Mouse (Mus musculus): ENCODE results near the gene Plscr2. TPM values are rescaled to one million over a fixed set of nuclear protein-coding genes. Genes with fewer than 3 reads are reported as not detected.
"Not testable (repeated sequence)": the region's sequence is repeated elsewhere in the genome, so short reads cannot be mapped to it uniquely, and the experiment has no call there.

Gene Plscr2
- total RNA-seq, 2 experiments from 2014 or later = 1.8 to 2.9 TPM

DNA sequence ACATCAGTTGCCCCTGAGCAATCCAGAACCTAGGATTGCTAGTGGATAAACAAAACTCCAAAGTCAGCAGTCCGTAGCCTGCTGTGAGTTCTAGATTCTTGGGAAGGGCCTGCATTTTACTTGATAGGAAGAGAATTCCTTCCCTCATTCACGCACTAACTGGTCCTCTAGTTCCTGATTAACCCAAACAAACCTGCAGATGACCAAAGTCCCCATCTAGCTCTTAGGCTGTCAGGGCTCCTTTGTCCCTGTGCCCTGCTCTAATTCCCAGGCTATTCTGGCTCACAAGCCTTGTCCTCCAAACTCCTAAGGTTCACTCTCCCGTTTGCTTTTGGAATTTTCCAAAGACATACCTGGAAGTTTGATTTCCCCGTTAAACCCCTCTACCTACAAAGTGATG is 2.8 kb upstream of the Plscr2 start:
- no peak for DNase-seq (ENCODE audit: low spot score in 2 of 2)

DNA sequence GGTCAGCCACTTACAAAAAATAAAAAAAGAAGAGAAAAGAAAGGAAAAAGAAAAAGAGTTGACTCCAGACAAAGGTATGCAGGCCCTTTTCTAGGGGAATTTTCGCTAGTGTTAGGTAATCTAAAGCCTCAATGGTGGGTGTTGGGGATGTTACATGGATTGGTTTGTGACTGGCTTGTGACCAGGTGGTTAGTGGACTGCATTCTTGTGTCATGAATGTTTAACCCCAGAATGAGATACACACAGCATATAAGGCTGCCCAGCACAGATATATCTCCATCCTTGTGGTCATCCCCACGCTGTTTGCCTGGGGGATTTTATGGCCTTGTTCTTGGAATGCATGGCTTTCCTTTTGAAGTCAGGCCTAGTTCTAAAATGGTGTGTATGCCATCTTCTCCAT is 2.1 kb upstream of the Plscr2 start:
- no peak for DNase-seq (ENCODE audit: low spot score in 2 of 2)

- DNase-seq (ENCODE audit: low spot score in 2 of 2) = no peak
These were observed 1.2 kb upstream of the Plscr2 start for GRCm38 (mm10) chr9:92273956-92274762.

GRCm38 (mm10) chr9:92276360-92276759 is 958 bp downstream of the Plscr2 start:
- DNase-seq (ENCODE audit: low spot score in 2 of 2) = no peak

GRCm38 (mm10) chr9:92280048-92280447 is 4.6 kb downstream of the Plscr2 start:
- no peak for DNase-seq (ENCODE audit: low spot score in 2 of 2)

GRCm38 (mm10) chr9:92282563-92283171 is 7.3 kb downstream of the Plscr2 start:
- DNase-seq (ENCODE audit: low spot score in 2 of 2) = no peak

DNA sequence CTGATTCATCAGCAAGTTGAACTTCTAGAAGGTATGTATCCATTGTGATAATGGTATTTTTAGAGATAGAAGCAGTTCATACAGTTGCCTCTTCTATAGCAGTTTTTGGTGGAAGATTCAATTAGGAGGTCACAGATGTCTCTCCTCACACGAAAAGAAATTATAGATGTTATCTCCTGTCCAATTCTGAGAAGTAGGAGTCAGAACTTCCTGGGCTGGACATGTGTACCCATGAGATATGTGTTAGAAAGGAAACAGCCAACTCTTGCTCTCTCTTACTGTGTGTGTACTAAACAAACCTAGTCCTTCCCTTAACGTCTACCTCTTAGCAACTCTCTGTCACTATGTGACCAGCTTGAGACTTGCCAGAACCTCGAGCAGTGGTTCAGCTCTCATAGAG is 14.3 kb downstream of the Plscr2 start:
- DNase-seq (ENCODE audit: low spot score in 2 of 2) = no peak

DNA sequence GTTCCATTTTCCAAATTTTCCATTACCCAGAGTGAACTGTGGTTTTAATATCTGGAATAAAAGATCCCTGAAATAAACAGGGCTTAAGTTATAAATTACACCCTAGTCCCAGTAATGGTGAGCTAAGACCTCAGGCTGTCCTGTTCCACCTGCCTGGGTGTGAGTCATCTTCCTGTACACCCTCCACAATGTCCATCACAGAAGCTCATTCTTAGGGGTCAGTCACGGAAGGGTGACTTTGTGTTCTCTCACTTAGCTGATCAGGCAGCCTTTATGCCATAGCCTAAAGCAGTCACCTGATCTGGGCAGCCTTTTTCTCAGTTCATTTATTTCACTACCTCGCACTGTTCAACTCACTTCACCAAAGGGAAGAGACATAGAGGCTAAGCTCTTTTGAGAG is 16.8 kb downstream of the Plscr2 start:
- DNase-seq (ENCODE audit: low spot score in 2 of 2) = no peak

DNA sequence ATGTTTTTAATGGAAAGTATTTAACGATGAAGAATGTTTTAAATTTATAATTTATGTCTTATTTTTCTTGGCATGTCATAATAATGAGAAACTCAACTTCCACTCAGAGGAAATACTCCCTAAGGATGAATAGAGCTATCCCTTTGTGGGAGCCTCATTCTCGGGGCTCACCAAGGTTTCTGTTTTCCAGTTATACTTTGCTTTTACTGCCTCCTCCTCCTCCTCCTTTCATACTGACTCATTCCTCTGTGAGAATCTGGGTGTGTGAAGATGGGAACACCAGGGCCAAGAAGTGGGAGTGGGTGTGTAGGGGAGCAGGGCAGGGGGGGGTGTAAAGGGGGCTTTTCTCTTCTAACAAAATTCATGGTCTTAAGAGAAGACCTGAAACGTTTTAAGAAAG is 17.5 kb downstream of the Plscr2 start:
- no peak for DNase-seq (ENCODE audit: low spot score in 2 of 2)

DNA sequence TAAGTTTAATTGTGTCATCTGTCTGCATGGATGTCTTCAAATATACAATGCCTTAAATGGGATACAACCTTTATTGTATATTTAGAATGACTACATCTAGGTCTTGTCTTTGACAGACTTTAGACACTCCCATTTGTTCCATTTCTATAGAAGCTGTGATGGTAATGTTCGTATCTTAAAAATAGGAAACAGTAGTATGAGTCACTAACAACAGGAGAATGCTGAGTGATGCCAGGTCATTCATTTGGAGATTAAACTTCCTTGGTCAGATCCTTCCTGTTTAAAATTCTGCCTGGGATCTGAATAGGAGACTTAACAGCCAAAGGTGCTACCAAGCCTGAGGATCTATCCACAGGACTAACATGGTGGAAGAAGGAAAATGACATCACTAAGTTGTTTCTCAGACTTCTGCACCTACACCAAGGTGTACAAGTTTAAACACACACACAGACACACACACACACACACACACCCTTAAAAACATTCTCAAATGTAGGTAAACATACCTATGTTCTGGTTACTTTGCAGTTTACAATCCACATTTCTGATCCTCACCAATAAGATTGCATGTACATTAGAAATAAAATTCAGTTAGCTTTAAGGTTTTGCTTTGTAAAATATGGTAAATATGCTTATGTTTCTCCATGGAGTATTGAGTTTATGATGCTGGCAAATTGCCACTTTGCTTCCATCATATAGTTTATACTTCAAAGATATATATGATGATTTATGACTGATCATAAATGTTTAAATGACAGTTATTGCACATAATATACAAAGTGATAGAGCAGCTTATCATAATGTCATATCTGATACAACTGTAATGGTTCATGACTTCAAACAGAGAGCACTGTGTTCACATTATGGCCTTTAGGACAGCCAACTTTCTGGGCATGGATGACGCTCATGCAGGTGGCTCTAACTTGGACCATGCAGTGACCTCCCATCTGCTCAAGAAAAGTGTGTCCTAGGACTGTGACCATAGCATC is 18.5 kb downstream of the Plscr2 start:
- DNase-seq (ENCODE audit: low spot score in 2 of 2) = no peak

GRCm38 (mm10) chr9:92298288-92298687 is 22.9 kb downstream of the Plscr2 start:
- DNase-seq (ENCODE audit: low spot score in 2 of 2) = no peak

GRCm38 (mm10) chr9:92301213-92301612 is 25.8 kb downstream of the Plscr2 start:
- no peak for DNase-seq (ENCODE audit: low spot score in 2 of 2)

DNA sequence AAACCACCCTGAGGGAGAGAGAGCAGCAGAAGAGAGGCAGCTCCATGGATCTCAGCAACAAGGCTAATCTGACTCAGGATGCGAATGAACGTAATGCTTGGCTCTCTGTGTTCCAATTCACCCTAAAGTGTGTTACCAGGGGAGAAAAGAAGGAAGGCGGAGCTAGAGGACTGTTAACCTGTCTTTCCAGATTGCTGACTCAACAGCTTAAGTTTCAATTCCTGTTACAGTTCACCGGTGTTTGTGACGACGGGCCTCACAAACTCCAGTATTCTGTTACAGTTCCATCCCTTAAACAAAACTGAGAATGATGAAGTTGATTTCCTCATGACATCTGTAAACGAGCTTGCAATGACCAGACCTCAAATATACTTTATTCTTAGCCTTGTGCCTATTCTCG is 29.7 kb downstream of the Plscr2 start:
- no peak for DNase-seq (ENCODE audit: low spot score in 2 of 2)

- no peak for DNase-seq (ENCODE audit: low spot score in 2 of 2)
These were observed 30.3 kb downstream of the Plscr2 start for GRCm38 (mm10) chr9:92305620-92306220.

GRCm38 (mm10) chr9:92309077-92309476 is 33.7 kb downstream of the Plscr2 start, which contains the start of gene 1700057G04Rik:
Gene 1700057G04Rik (plus strand): TSS chr9:92309377.
- no peak for DNase-seq (ENCODE audit: low spot score in 2 of 2)

DNA sequence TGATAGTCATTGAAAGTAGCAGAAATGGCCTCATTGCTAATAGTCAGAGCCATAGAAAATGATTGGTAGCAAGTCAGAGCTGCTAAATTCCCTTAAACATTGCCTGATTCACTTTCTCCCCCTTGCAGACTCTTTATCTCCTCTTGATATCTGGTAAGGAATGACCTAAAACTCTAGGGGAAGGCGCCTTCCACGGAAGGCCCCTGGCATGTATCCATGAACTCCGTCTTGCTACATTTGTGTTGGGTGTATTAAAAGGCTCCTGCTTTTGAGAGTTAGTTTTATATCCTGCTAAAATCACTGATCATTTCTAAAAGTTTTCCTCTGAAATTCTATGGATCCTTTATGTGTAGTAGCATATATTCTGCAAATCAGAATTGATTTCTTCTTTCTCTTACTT is 41.4 kb downstream of the Plscr2 start:
- no peak for DNase-seq (ENCODE audit: low spot score in 2 of 2)

DNA sequence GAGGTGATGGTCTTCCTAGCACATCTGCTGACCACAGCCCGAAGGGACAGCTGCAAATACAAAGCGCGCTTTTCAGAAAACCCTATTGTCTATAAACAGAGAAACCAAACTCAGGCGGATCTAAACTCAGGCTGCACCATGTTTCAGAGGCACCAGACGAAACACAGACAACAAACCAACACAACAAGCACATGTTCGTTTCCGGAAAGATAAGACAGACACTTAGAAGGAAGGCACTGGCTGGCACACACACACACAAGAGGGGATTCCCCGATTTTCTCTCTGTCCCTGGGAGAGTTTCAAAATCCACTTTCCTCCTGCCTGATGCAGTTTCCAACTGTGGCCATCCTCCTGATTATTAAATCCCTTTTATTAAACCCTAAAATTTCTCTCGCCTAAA is 50.5 kb downstream of the Plscr2 start:
- not testable (repeated sequence) for DNase-seq (ENCODE audit: low spot score in 2 of 2)

DNA sequence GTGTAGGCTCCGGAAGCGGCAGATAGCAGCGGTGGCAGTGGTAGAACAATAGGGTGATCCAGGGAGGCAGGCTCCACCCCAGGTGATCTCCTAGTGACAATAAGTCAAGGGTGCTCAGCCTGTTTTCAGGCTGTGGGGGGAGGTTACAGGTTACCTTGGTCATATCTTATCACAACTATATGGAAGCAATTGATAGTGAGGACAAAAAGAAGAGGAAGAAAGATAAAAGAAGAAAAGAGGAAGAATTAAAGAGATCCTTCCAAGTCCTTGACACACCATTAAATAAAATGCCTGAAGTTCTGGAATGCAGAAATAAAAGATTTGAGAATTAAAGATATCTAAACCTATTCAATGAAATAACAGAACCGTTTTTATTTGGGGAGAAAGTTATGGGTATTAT is 51.4 kb downstream of the Plscr2 start:
- DNase-seq (ENCODE audit: low spot score in 2 of 2) = no peak

GRCm38 (mm10) chr9:92331383-92331782 is 56.0 kb downstream of the Plscr2 start:
- DNase-seq (ENCODE audit: low spot score in 2 of 2) = no peak

DNA sequence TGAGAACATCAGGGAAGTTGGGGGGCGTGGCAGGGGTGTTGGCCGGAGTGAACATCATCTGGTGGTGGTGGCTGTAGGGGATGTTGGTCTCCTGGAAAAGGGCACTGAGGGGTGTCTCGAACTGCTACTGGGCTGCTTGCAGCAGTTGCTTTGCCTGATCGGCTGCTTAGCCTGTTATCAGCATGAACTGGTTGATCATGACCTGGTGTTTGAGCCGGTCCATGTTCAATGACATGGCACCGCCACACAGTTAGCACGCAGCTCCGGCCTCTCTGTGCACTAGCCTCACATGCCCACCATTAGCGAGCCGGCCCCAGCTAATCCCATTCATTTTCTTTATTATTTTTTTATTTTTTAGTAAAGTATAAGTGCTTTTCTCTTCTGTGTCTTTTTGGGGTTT is 59.4 kb downstream of the Plscr2 start:
- DNase-seq (ENCODE audit: low spot score in 2 of 2) = no peak

- no peak for DNase-seq (ENCODE audit: low spot score in 2 of 2)
These were observed 59.9 kb downstream of the Plscr2 start for GRCm38 (mm10) chr9:92335277-92335818.
